In the genomic region with DNA sequence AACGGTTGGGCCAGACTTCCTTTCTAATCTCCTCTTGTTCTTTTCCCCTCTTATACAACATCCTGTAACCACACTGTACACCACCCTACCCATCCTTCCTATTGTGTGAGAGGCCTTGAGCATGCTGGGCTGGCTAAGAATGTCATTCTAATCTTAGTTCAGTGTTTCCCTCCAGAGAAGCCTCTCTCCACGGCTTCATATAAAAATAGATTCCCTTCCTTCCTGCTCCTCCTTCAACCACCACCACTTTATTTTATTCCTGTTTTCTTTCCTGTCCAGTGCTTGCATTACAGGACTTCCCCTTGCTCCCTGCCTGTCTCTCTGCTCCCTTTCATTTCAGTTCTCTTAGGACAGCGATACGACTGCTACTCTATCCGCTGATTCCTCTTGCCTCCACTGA, we compare ENCODE assay signal across 23 mouse cellular contexts.
DNase-seq lines count a peak whose midpoint lies in the region; ATAC-seq and TF ChIP-seq lines count a peak whose summit lies in the region.
"Had no signal": no experiment of that assay in that cellular context is flagged by ENCODE, and none has a peak within 500 bp of the region (broad histone marks: within the 10 kb centered on the region; RNA-seq: fewer than 3 reads in every experiment).

No protein-coding gene starts in this region.

- WGBS in kidney, embryonic 16.5 days: 32% methylated on average over 5 of the region's 5 CpGs
- 26% methylated on average over 5 of the region's 5 CpGs for WGBS in kidney, embryonic 15.5 days

- H3K36me3 ChIP-seq in kidney, embryonic 16.5 days (ENCODE audit: insufficient read depth, low read length): no peaks in the 10 kb centered on the region
- no peaks in the 10 kb centered on the region for H3K36me3 ChIP-seq in kidney, embryonic 15.5 days
- H3K36me3 ChIP-seq: embryonic facial prominence, embryonic 12.5 days; hindbrain, embryonic 12.5 days; limb, embryonic 12.5 days; midbrain, embryonic 10.5 days had no signal

- peak; percentile 10 for DNase-seq in heart, adult 8-10 months (ENCODE audit: low spot score)
- DNase-seq in heart, postnatal 25 days (ENCODE audit: low spot score): no peak
- DNase-seq in right cerebral cortex, postnatal 10 days (ENCODE audit: low spot score in 2 of 2): no peak
- no peak for DNase-seq in ovary, postnatal 14 days (ENCODE audit: low spot score)
- DNase-seq: cerebellum, adult 2 months; gastrocnemius, postnatal 14 days; kidney, adult 2 months; lung, postnatal 14 days; right cerebral cortex, postnatal 4 days; thymus, adult 2 months had no signal

- H3K27me3 ChIP-seq in kidney, embryonic 16.5 days (ENCODE audit: insufficient read depth, low read length): no peaks in the 10 kb centered on the region
- no peaks in the 10 kb centered on the region for H3K27me3 ChIP-seq in kidney, embryonic 15.5 days
- H3K27me3 ChIP-seq: CH12.LX; embryonic facial prominence, embryonic 12.5 days; forebrain, embryonic 13.5 days; hindbrain, embryonic 12.5 days; limb, embryonic 12.5 days had no signal

- no peak for TF ChIP-seq CTCF in bone marrow macrophage, adult 2 months (IDR thresholded peaks at IDR 0.05; ENCODE audit: low read depth, low read length)

- 0 out of 2 replicates have a peak, but pooled peaks cover 3% of the 10 kb centered on the region for H3K4me1 ChIP-seq in kidney, embryonic 16.5 days (ENCODE audit: insufficient read depth, low read length)
- peaks cover 3% of the 10 kb centered on the region; the same call in 1 of the 2 replicates for H3K4me1 ChIP-seq in kidney, embryonic 15.5 days
- H3K4me1 ChIP-seq in bone marrow macrophage, adult 2 months (ENCODE audit: control insufficient read depth, insufficient read depth, low read length): peaks cover 10% of the 10 kb centered on the region

- no peak overlapping the region for H3K4me2 ChIP-seq in kidney, embryonic 16.5 days (replicated peaks; ENCODE audit: low read depth, low read length)
- H3K4me2 ChIP-seq in kidney, embryonic 15.5 days: no peak overlapping the region
- H3K4me2 ChIP-seq: embryonic facial prominence, embryonic 12.5 days; forebrain, embryonic 13.5 days; hindbrain, embryonic 12.5 days; limb, embryonic 12.5 days had no signal

- peak; percentile 27; the same call in 1 of the 2 replicates for ATAC-seq in kidney, embryonic 16.5 days (ENCODE audit: low FRiP score, low TSS enrichment)
- no peak for ATAC-seq in kidney, embryonic 15.5 days (replicated peaks; ENCODE audit: low FRiP score)
- peak; percentile 53 for ATAC-seq in megakaryocyte, adult 5-6 weeks (ENCODE audit: poor library complexity, severe bottlenecking)
- ATAC-seq: forebrain, embryonic 13.5 days; inflammation-experienced regulatory T-cells, adult 6 months had no signal

- intact Hi-C loops in heart, postnatal 25 days (cut with DNase I): no loop called here

- no peak overlapping the region for H3K9ac ChIP-seq in kidney, embryonic 16.5 days (replicated peaks; ENCODE audit: low read length)
- no peak overlapping the region for H3K9ac ChIP-seq in kidney, embryonic 15.5 days
- H3K9ac ChIP-seq: embryonic facial prominence, embryonic 12.5 days; forebrain, embryonic 13.5 days; hindbrain, embryonic 12.5 days; limb, embryonic 12.5 days; liver, embryonic 14.5 days had no signal

- no peaks in the 10 kb centered on the region for H3K9me3 ChIP-seq in kidney, embryonic 16.5 days (ENCODE audit: low read length)
- H3K9me3 ChIP-seq in kidney, embryonic 15.5 days (replicated peaks): no peaks in the 10 kb centered on the region
- H3K9me3 ChIP-seq: embryonic facial prominence, embryonic 12.5 days; forebrain, embryonic 13.5 days; hindbrain, embryonic 12.5 days; limb, embryonic 12.5 days; midbrain, embryonic 10.5 days had no signal

- no peak overlapping the region for H3K4me3 ChIP-seq in kidney, embryonic 16.5 days (ENCODE audit: low read length)
- no peak overlapping the region for H3K4me3 ChIP-seq in kidney, embryonic 15.5 days (replicated peaks)
- peak overlapping the region; percentile 36; the same call in 1 of the 2 replicates for H3K4me3 ChIP-seq in bone marrow macrophage, adult 2 months (ENCODE audit: insufficient read depth, low read length)
- H3K4me3 ChIP-seq: embryonic facial prominence, embryonic 12.5 days; erythroblast, embryonic 14.5 days; forebrain, embryonic 13.5 days; hindbrain, embryonic 12.5 days; limb, embryonic 12.5 days; midbrain, embryonic 10.5 days had no signal

- H3K27ac ChIP-seq in kidney, embryonic 16.5 days (ENCODE audit: low read length): no peak overlapping the region
- no peak overlapping the region for H3K27ac ChIP-seq in kidney, embryonic 15.5 days
- H3K27ac ChIP-seq in bone marrow macrophage, adult 2 months (ENCODE audit: insufficient read depth, low read depth, low read length): peak overlapping the region; percentile 60
- H3K27ac ChIP-seq: embryonic facial prominence, embryonic 12.5 days; forebrain, embryonic 13.5 days; hindbrain, embryonic 12.5 days; limb, embryonic 12.5 days; liver, embryonic 14.5 days had no signal

- TF ChIP-seq POLR2A in bone marrow macrophage, adult 2 months (IDR thresholded peaks at IDR 0.05; ENCODE audit: borderline replicate concordance, low read depth, low read length): no peak
